Mouse (Mus musculus): ENCODE data around the gene Ptrh2. TPM values are rescaled to one million over a fixed set of nuclear protein-coding genes. Genes with fewer than 3 reads are reported as not detected.

The Ptrh2 gene
- polyA plus RNA-seq, 1 experiment from 2014 or later, result 38.5 TPM

- 93% methylated on average over 4 of the region's 4 CpGs for WGBS
- no peaks in the 10 kb centered on the region for H3K9me3 ChIP-seq
- H3K9ac ChIP-seq (replicated peaks), result no peak overlapping the region
- no peaks in the 10 kb centered on the region for H3K36me3 ChIP-seq
- no peak overlapping the region for H3K27ac ChIP-seq
- H3K27me3 ChIP-seq, result no peaks in the 10 kb centered on the region
- H3K4me1 ChIP-seq (replicated peaks), result no peaks in the 10 kb centered on the region
- H3K4me2 ChIP-seq (replicated peaks), result no peak overlapping the region
- ATAC-seq, result no peak
- H3K4me3 ChIP-seq (replicated peaks), result no peak overlapping the region
Observed at GRCm38 (mm10) chr11:86654096-86654495, 29.7 kb upstream of the Ptrh2 start.

- Histone ChIP-seq H3K36me3 (peaks cover 3% of the 10 kb centered on the region), H3K9ac (replicated peaks) (no peak overlapping the region), H3K4me3 (replicated peaks) (no peak overlapping the region), H3K27me3 (no peaks in the 10 kb centered on the region), H3K27ac (no peak overlapping the region), H3K4me2 (replicated peaks) (no peak overlapping the region), H3K4me1 (replicated peaks) (no peaks in the 10 kb centered on the region), H3K9me3 (no peaks in the 10 kb centered on the region)
- 78% methylated on average over 1 of the region's 1 CpGs for WGBS
- ATAC-seq, result no peak
Observed at GRCm38 (mm10) chr11:86655671-86656070, 28.1 kb upstream of the Ptrh2 start.

- WGBS, result 95% methylated on average over 4 of the region's 4 CpGs
- no peaks in the 10 kb centered on the region for H3K4me1 ChIP-seq (replicated peaks)
Observed at GRCm38 (mm10) chr11:86656849-86657567, 26.8 kb upstream of the Ptrh2 start.

GRCm38 (mm10) chr11:86657863-86658262, 25.9 kb upstream of the Ptrh2 start:
- H3K4me1 ChIP-seq (replicated peaks), result no peaks in the 10 kb centered on the region
- H3K9ac ChIP-seq (replicated peaks), result no peak overlapping the region
- no peak overlapping the region for H3K4me3 ChIP-seq (replicated peaks)
- H3K4me2 ChIP-seq (replicated peaks), result no peak overlapping the region
- H3K36me3 ChIP-seq, result peaks cover 23% of the 10 kb centered on the region
- H3K9me3 ChIP-seq, result no peaks in the 10 kb centered on the region
- H3K27me3 ChIP-seq, result no peaks in the 10 kb centered on the region
- H3K27ac ChIP-seq, result no peak overlapping the region
- no peak for ATAC-seq

More at GRCm38 (mm10) chr11:86656849-86657567, 26.8 kb upstream of the Ptrh2 start:
- Histone ChIP-seq H3K9me3 (no peaks in the 10 kb centered on the region), H3K4me2 (replicated peaks) (no peak overlapping the region), H3K27me3 (no peaks in the 10 kb centered on the region), H3K36me3 (peaks cover 15% of the 10 kb centered on the region), H3K4me3 (replicated peaks) (no peak overlapping the region), H3K9ac (replicated peaks) (no peak overlapping the region), H3K27ac (no peak overlapping the region)
- ATAC-seq, result no peak

- Histone ChIP-seq H3K9ac (replicated peaks) (no peak overlapping the region), H3K4me2 (replicated peaks) (no peak overlapping the region), H3K4me1 (replicated peaks) (no peaks in the 10 kb centered on the region), H3K4me3 (replicated peaks) (no peak overlapping the region), H3K36me3 (peaks cover 39% of the 10 kb centered on the region), H3K9me3 (no peaks in the 10 kb centered on the region), H3K27ac (no peak overlapping the region), H3K27me3 (no peaks in the 10 kb centered on the region)
- WGBS, result 92% methylated on average over 8 of the region's 8 CpGs
- no peak for ATAC-seq
Observed at GRCm38 (mm10) chr11:86662986-86663895, 20.5 kb upstream of the Ptrh2 start.

- Histone ChIP-seq H3K9ac (replicated peaks) (no peak overlapping the region), H3K4me3 (replicated peaks) (no peak overlapping the region), H3K27ac (no peak overlapping the region), H3K9me3 (no peaks in the 10 kb centered on the region), H3K36me3 (peaks cover 39% of the 10 kb centered on the region), H3K4me2 (replicated peaks) (no peak overlapping the region), H3K27me3 (no peaks in the 10 kb centered on the region), H3K4me1 (replicated peaks) (no peaks in the 10 kb centered on the region)
- no peak for ATAC-seq
Observed at GRCm38 (mm10) chr11:86663977-86664376, 19.8 kb upstream of the Ptrh2 start.

GRCm38 (mm10) chr11:86664406-86664805, 19.4 kb upstream of the Ptrh2 start:
- no peak overlapping the region for H3K4me2 ChIP-seq (replicated peaks)
- H3K27ac ChIP-seq, result no peak overlapping the region
- no peak overlapping the region for H3K4me3 ChIP-seq (replicated peaks)
- H3K27me3 ChIP-seq, result no peaks in the 10 kb centered on the region
- no peak for ATAC-seq
- 91% methylated on average over 3 of the region's 3 CpGs for WGBS
- peaks cover 39% of the 10 kb centered on the region for H3K36me3 ChIP-seq
- no peak overlapping the region for H3K9ac ChIP-seq (replicated peaks)
- H3K9me3 ChIP-seq, result no peaks in the 10 kb centered on the region
- no peaks in the 10 kb centered on the region for H3K4me1 ChIP-seq (replicated peaks)

GRCm38 (mm10) chr11:86667553-86667952, 16.2 kb upstream of the Ptrh2 start:
- no peak overlapping the region for H3K4me3 ChIP-seq (replicated peaks)
- H3K9me3 ChIP-seq, result no peaks in the 10 kb centered on the region
- no peaks in the 10 kb centered on the region; the same call in 1 of the 2 replicates for H3K4me1 ChIP-seq (replicated peaks)
- H3K27me3 ChIP-seq, result no peaks in the 10 kb centered on the region
- ATAC-seq, result no peak
- no peak overlapping the region for H3K4me2 ChIP-seq (replicated peaks)
- H3K27ac ChIP-seq, result no peak overlapping the region
- no peak overlapping the region for H3K9ac ChIP-seq (replicated peaks)
- 95% methylated on average over 2 of the region's 2 CpGs for WGBS
- peaks cover 18% of the 10 kb centered on the region for H3K36me3 ChIP-seq

GRCm38 (mm10) chr11:86668169-86668568, 15.6 kb upstream of the Ptrh2 start:
- H3K9me3 ChIP-seq, result no peaks in the 10 kb centered on the region
- no peak overlapping the region for H3K4me2 ChIP-seq (replicated peaks)
- peaks cover 16% of the 10 kb centered on the region for H3K36me3 ChIP-seq
- no peak overlapping the region for H3K4me3 ChIP-seq (replicated peaks)
- no peaks in the 10 kb centered on the region for H3K27me3 ChIP-seq
- H3K4me1 ChIP-seq (replicated peaks), result no peaks in the 10 kb centered on the region; the same call in 1 of the 2 replicates
- no peak overlapping the region for H3K27ac ChIP-seq
- no peak overlapping the region for H3K9ac ChIP-seq (replicated peaks)
- WGBS, result 93% methylated on average over 3 of the region's 3 CpGs
- ATAC-seq, result no peak

- no peak overlapping the region for H3K27ac ChIP-seq
- H3K9ac ChIP-seq (replicated peaks), result no peak overlapping the region
- no peak overlapping the region for H3K4me3 ChIP-seq (replicated peaks)
- no peak overlapping the region for H3K4me2 ChIP-seq (replicated peaks)
- H3K9me3 ChIP-seq, result no peaks in the 10 kb centered on the region
- WGBS, result 72% methylated on average over 3 of the region's 3 CpGs
- H3K4me1 ChIP-seq (replicated peaks), result no peaks in the 10 kb centered on the region; the same call in 1 of the 2 replicates
- no peak for ATAC-seq
- H3K36me3 ChIP-seq, result no peaks in the 10 kb centered on the region
- no peaks in the 10 kb centered on the region for H3K27me3 ChIP-seq
Observed at GRCm38 (mm10) chr11:86671041-86671675, 12.6 kb upstream of the Ptrh2 start.

- no peaks in the 10 kb centered on the region; the same call in 1 of the 2 replicates for H3K4me1 ChIP-seq (replicated peaks)
- 89% methylated on average over 3 of the region's 3 CpGs for WGBS
- no peaks in the 10 kb centered on the region for H3K27me3 ChIP-seq
- no peaks in the 10 kb centered on the region for H3K9me3 ChIP-seq
- no peak overlapping the region for H3K4me3 ChIP-seq (replicated peaks)
- no peak for ATAC-seq
- H3K27ac ChIP-seq, result no peak overlapping the region
- no peak overlapping the region for H3K4me2 ChIP-seq (replicated peaks)
- no peaks in the 10 kb centered on the region for H3K36me3 ChIP-seq
- H3K9ac ChIP-seq (replicated peaks), result no peak overlapping the region
Observed at GRCm38 (mm10) chr11:86672772-86673171, 11.0 kb upstream of the Ptrh2 start.

- WGBS, result 94% methylated on average over 4 of the region's 4 CpGs
- Histone ChIP-seq H3K36me3 (no peaks in the 10 kb centered on the region), H3K27me3 (no peaks in the 10 kb centered on the region), H3K4me2 (replicated peaks) (no peak overlapping the region), H3K9me3 (no peaks in the 10 kb centered on the region), H3K4me1 (replicated peaks) (no peaks in the 10 kb centered on the region; the same call in 1 of the 2 replicates), H3K9ac (replicated peaks) (no peak overlapping the region), H3K4me3 (replicated peaks) (no peak overlapping the region), H3K27ac (no peak overlapping the region)
- ATAC-seq, result no peak
Observed at GRCm38 (mm10) chr11:86675520-86675919, 8.3 kb upstream of the Ptrh2 start.

Measured in midbrain, embryonic 13.5 days (tissue).